ENCODE assay signal across 8 mouse cellular contexts in genomic region chr4:138395971-138396645, GRCm38 (mm10). TPM values are rescaled to one million over a fixed set of nuclear protein-coding genes. Genes with fewer than 3 reads are reported as not detected.
DNase-seq lines count a peak whose midpoint lies in the region; ATAC-seq and TF ChIP-seq lines count a peak whose summit lies in the region.

Gene Fam43b (minus strand): TSS chr4:138396528.

- TF ChIP-seq POLR2A in kidney, adult 2 months (IDR thresholded peaks at IDR 0.05; ENCODE audit: low read depth, low read length), result no peak

- TF ChIP-seq CTCF in kidney, adult 2 months (conservative IDR thresholded peaks at IDR 0.05; ENCODE audit: insufficient read depth, insufficient read length, low read depth, low read length), result no peak

- no peak within 1 kb of the TSS for H3K9ac ChIP-seq in liver, embryonic 11.5 days (ENCODE audit: low read depth, low read length)

- peak within 1 kb of the TSS; percentile 59 for H3K4me2 ChIP-seq in liver, embryonic 11.5 days

- H3K4me1 ChIP-seq in kidney, adult 2 months (ENCODE audit: control insufficient read depth, insufficient read depth, low read length), result no peaks in the 10 kb centered on the region
- H3K4me1 ChIP-seq in liver, embryonic 11.5 days (replicated peaks; ENCODE audit: control insufficient read depth, insufficient read depth, low read length), result no peaks in the 10 kb centered on the region; the same call in 1 of the 2 replicates

- WGBS in kidney, adult 2 months, result under 1% methylated on average over 46 of the region's 46 CpGs
- WGBS in liver, embryonic 11.5 days, result 2% methylated on average over 46 of the region's 46 CpGs

- H3K27me3 ChIP-seq in kidney, adult 2 months (replicated peaks; ENCODE audit: control insufficient read depth, insufficient read depth, low read length), result no peaks in the 10 kb centered on the region
- H3K27me3 ChIP-seq in liver, embryonic 11.5 days (replicated peaks; ENCODE audit: control insufficient read depth, insufficient read depth, low read length), result peaks cover 76% of the 10 kb centered on the region

- H3K4me3 ChIP-seq in kidney, adult 2 months (ENCODE audit: insufficient read depth, low read depth, low read length), result peak within 1 kb of the TSS; percentile 10; the same call in 1 of the 2 replicates
- H3K4me3 ChIP-seq in liver, embryonic 11.5 days (ENCODE audit: low read depth, low read length), result peak within 1 kb of the TSS; percentile 40

- no peak within 1 kb of the TSS for H3K27ac ChIP-seq in kidney, adult 2 months (ENCODE audit: insufficient read depth, low read depth, low read length)
- H3K27ac ChIP-seq in liver, embryonic 11.5 days (ENCODE audit: low read depth, low read length), result no peak within 1 kb of the TSS

- H3K36me3 ChIP-seq in kidney, adult 2 months (ENCODE audit: control insufficient read depth, insufficient read depth, low read length), result no peaks in the 10 kb centered on the region
- no peaks in the 10 kb centered on the region for H3K36me3 ChIP-seq in liver, embryonic 11.5 days (ENCODE audit: control insufficient read depth, insufficient read depth, low read length)

- peak; percentile 35 for DNase-seq in kidney, adult 2 months
- DNase-seq in kidney, adult 8-10 months, result no peak
- DNase-seq in cerebellum, postnatal 10 days, result peak; percentile 63 to 77
- peak; percentile 61 to 68 for DNase-seq in frontal cortex, postnatal 25 days (ENCODE audit: low spot score in 2 of 2)
- peak; percentile 72 for DNase-seq in kidney, postnatal 10 days
- DNase-seq in liver, embryonic 11.5 days (ENCODE audit: low spot score), result peak; percentile 47
- DNase-seq in right cerebral cortex, postnatal 25 days, result peak; percentile 82
- no peak for DNase-seq in adipocyte (ENCODE audit: low spot score)

- ATAC-seq in liver, embryonic 11.5 days (replicated peaks; ENCODE audit: low FRiP score), result no peak

- no peaks in the 10 kb centered on the region for H3K9me3 ChIP-seq in liver, embryonic 11.5 days (ENCODE audit: control insufficient read depth, low read length)

RNA-seq across cellular contexts. Expression of gene Fam43b, which starts in this region (rescaled TPM):
- not detected in 2 replicates for polyA plus RNA-seq in kidney, adult 2 months (2012; rRNA removed)
- polyA plus RNA-seq in liver, embryonic 11.5 days (2014; fragmentation: Nextera tagmentation; extraction: Ambion mirVana), result 0.12 and 0.21 TPM in 2 replicates

Comparison
In these comparisons a context has a peak if more than half of its experiments do, and no peak if none do; other contexts are left out.
1. DNase-seq: peak in cerebellum, postnatal 10 days (2 of 2), frontal cortex, postnatal 25 days (2 of 2), kidney, postnatal 10 days (single experiment) and right cerebral cortex, postnatal 25 days (single experiment); none in kidney, adult 8-10 months (0 of 2) and adipocyte (single experiment).
2. Peak in DNase-seq and H3K4me3 ChIP-seq in kidney, adult 2 months; RNA of the gene not detected or under 1 TPM.
3. Peak in DNase-seq, H3K4me3 ChIP-seq and H3K4me2 ChIP-seq in liver, embryonic 11.5 days; RNA of the gene not detected or under 1 TPM.